Comparison of ENCODE assay signal across 13 mouse cellular contexts in genomic region chr7:40693755-40694154, GRCm38 (mm10).
"Had no signal": no experiment of that assay in that cellular context is flagged by ENCODE, and none has a peak within 500 bp of the region (broad histone marks: within the 10 kb centered on the region; RNA-seq: fewer than 3 reads in every experiment).

No protein-coding gene starts in this region.

- H3K4me2 ChIP-seq: limb, embryonic 13.5 days; liver, embryonic 15.5 days; neural tube, embryonic 13.5 days; stomach, embryonic 15.5 days had no signal

- ATAC-seq: lung, postnatal 0 days had no signal

- H3K9ac ChIP-seq: limb, embryonic 13.5 days; liver, embryonic 15.5 days; neural tube, embryonic 13.5 days; stomach, embryonic 15.5 days had no signal

- H3K4me1 ChIP-seq: limb, embryonic 13.5 days; liver, embryonic 15.5 days; neural tube, embryonic 13.5 days; stomach, embryonic 15.5 days had no signal

- DNase-seq: kidney, adult 8-10 months; kidney, postnatal 25 days; lung, adult 2 months; lung, postnatal 36 days; retina, postnatal 1 day; right cerebral cortex, postnatal 4 days; thymus, adult 2 months; thymus, postnatal 25 days had no signal

- H3K9me3 ChIP-seq: limb, embryonic 13.5 days; liver, embryonic 15.5 days; neural tube, embryonic 13.5 days; stomach, embryonic 15.5 days had no signal

- H3K27ac ChIP-seq: limb, embryonic 13.5 days; liver, embryonic 15.5 days; neural tube, embryonic 13.5 days; stomach, embryonic 15.5 days had no signal

- H3K4me3 ChIP-seq: limb, embryonic 13.5 days; liver, embryonic 15.5 days; neural tube, embryonic 13.5 days; stomach, embryonic 15.5 days had no signal

- H3K36me3 ChIP-seq: limb, embryonic 13.5 days; liver, embryonic 15.5 days; neural tube, embryonic 13.5 days; stomach, embryonic 15.5 days had no signal

- H3K27me3 ChIP-seq: limb, embryonic 13.5 days; liver, embryonic 15.5 days; neural tube, embryonic 13.5 days; stomach, embryonic 15.5 days had no signal
